Mouse (Mus musculus): Measurements from ENCODE around the gene Ap1m2.

GRCm38 (mm10) chr9:21315421-21315820 is 3.3 kb upstream of the Ap1m2 start:
- TF ChIP-seq CTCF (IDR thresholded peaks at IDR 0.05; ENCODE audit: low read depth, low read length), result no peak
- TF ChIP-seq GATA1 (IDR thresholded peaks at IDR 0.05; ENCODE audit: borderline replicate concordance, low read length), result no peak
- TF ChIP-seq GATA2 (IDR thresholded peaks at IDR 0.05; ENCODE audit: borderline replicate concordance, low read depth, low read length), result no peak
